Mouse (Mus musculus): ENCODE measurements around the gene Gm44805.

DNA sequence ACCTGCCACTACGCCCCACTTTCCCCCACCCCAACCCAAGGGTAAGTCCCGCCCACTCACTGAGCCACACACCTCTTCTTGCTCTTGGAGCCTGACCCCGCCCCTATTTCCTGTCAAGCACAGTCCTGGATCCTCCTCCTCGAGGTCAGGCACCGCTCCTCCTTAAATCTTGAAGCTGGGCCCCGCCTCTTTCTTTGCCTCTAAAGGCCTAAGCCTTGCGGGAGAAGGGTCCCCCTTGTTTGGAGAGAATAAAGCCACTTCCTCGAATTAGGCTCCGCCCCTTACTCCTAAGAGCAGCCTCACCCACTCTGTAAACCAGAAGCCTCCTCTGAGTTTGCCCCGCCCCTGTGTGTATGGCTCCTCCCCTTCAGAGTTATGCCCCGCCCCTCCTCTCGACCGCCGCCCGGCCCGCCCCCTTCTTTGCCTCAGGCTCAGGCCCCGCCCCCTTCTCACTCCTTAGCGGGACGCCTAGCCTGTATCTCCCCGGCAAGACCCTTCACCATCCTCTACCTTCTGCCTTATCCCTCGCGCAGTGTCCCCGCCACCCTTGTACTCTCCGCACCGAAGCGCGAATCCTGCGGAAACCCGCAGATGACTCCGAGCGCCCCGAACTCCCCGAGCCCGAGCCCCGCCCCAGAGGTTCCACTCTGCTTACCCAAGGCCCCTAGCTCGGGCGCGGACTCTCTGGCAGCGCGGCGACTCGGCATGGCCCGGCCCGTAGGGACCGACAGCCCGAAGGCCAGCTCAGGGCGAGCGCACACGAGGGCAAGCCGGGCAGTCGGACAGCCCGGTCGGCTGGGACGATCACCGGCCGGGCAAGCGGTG lies 52.5 kb downstream of the Gm44805 start:
- TF ChIP-seq CTCF (IDR thresholded peaks at IDR 0.05; ENCODE audit: low read depth): no peak
- no peak for TF ChIP-seq EP300 (IDR thresholded peaks at IDR 0.05; ENCODE audit: low read depth)
